Comparison of ENCODE assay signal across 8 mouse cellular contexts in genomic region chr2:30171997-30172382, GRCm38 (mm10). TPM values are rescaled to one million over a fixed set of nuclear protein-coding genes. Genes with fewer than 3 reads are reported as not detected.
DNase-seq lines count a peak whose midpoint lies in the region; ATAC-seq and TF ChIP-seq lines count a peak whose summit lies in the region.

No protein-coding gene starts in this region.

- H3K4me3 ChIP-seq in kidney, embryonic 16.5 days (ENCODE audit: low read length): peak overlapping the region; percentile 65
- H3K4me3 ChIP-seq in bone marrow macrophage, adult 2 months (ENCODE audit: insufficient read depth, low read length): peak overlapping the region; percentile 74
- H3K4me3 ChIP-seq in hindbrain, embryonic 14.5 days (replicated peaks; ENCODE audit: low read length): peak overlapping the region; percentile 63
- H3K4me3 ChIP-seq in midbrain, embryonic 14.5 days (replicated peaks; ENCODE audit: low read depth, low read length): peak overlapping the region; percentile 61

- DNase-seq in kidney, postnatal 4 days: no peak
- no peak for DNase-seq in hindbrain, embryonic 14.5 days (ENCODE audit: low spot score)
- peak; percentile 49 for DNase-seq in midbrain, embryonic 14.5 days
- no peak for DNase-seq in cerebellum, adult 8-10 months
- no peak for DNase-seq in gastrocnemius, postnatal 36 days
- no peak for DNase-seq in natural killer cell, adult 2 months (ENCODE audit: low spot score in 2 of 2)

- under 1% methylated on average over 19 of the region's 19 CpGs for WGBS in kidney, embryonic 16.5 days
- WGBS in hindbrain, embryonic 14.5 days: under 1% methylated on average over 19 of the region's 19 CpGs
- 2% methylated on average over 19 of the region's 19 CpGs for WGBS in midbrain, embryonic 14.5 days

- H3K36me3 ChIP-seq in kidney, embryonic 16.5 days (ENCODE audit: insufficient read depth, low read length): peaks cover 42% of the 10 kb centered on the region
- H3K36me3 ChIP-seq in hindbrain, embryonic 14.5 days (replicated peaks; ENCODE audit: control insufficient read depth, insufficient read depth): peaks cover 39% of the 10 kb centered on the region
- H3K36me3 ChIP-seq in midbrain, embryonic 14.5 days (ENCODE audit: control insufficient read depth, insufficient read depth, low read length): peaks cover 39% of the 10 kb centered on the region

- no peaks in the 10 kb centered on the region for H3K27me3 ChIP-seq in kidney, embryonic 16.5 days (ENCODE audit: insufficient read depth, low read length)
- no peaks in the 10 kb centered on the region for H3K27me3 ChIP-seq in hindbrain, embryonic 14.5 days (ENCODE audit: control insufficient read depth, insufficient read depth, low read length)
- no peaks in the 10 kb centered on the region for H3K27me3 ChIP-seq in midbrain, embryonic 14.5 days (ENCODE audit: control insufficient read depth, insufficient read depth, low read length)

- H3K4me1 ChIP-seq in kidney, embryonic 16.5 days (ENCODE audit: insufficient read depth, low read length): peaks cover 9% of the 10 kb centered on the region
- H3K4me1 ChIP-seq in bone marrow macrophage, adult 2 months (ENCODE audit: control insufficient read depth, insufficient read depth, low read length): peaks cover 5% of the 10 kb centered on the region
- peaks cover 13% of the 10 kb centered on the region for H3K4me1 ChIP-seq in hindbrain, embryonic 14.5 days (replicated peaks; ENCODE audit: control insufficient read depth, insufficient read depth, low read length)
- H3K4me1 ChIP-seq in midbrain, embryonic 14.5 days (ENCODE audit: control insufficient read depth, insufficient read depth, low read length): peaks cover 5% of the 10 kb centered on the region; the same call in 1 of the 2 replicates

- H3K27ac ChIP-seq in kidney, embryonic 16.5 days (ENCODE audit: low read length): peak overlapping the region; percentile 82
- peak overlapping the region; percentile 62 for H3K27ac ChIP-seq in bone marrow macrophage, adult 2 months (ENCODE audit: insufficient read depth, low read depth, low read length)
- peak overlapping the region; percentile 94 for H3K27ac ChIP-seq in hindbrain, embryonic 14.5 days
- H3K27ac ChIP-seq in midbrain, embryonic 14.5 days (replicated peaks; ENCODE audit: low read depth, low read length): peak overlapping the region; percentile 92

- H3K4me2 ChIP-seq in kidney, embryonic 16.5 days (replicated peaks; ENCODE audit: low read depth, low read length): peak overlapping the region; percentile 98
- peak overlapping the region; percentile 93 for H3K4me2 ChIP-seq in hindbrain, embryonic 14.5 days (replicated peaks)
- peak overlapping the region; percentile 94 for H3K4me2 ChIP-seq in midbrain, embryonic 14.5 days (ENCODE audit: low read length)

- peaks cover 8% of the 10 kb centered on the region; the same call in 1 of the 2 replicates for H3K9me3 ChIP-seq in kidney, embryonic 16.5 days (ENCODE audit: low read length)
- peaks cover under 1% of the 10 kb centered on the region; the same call in 1 of the 2 replicates for H3K9me3 ChIP-seq in hindbrain, embryonic 14.5 days (ENCODE audit: control insufficient read depth, low read length)
- H3K9me3 ChIP-seq in midbrain, embryonic 14.5 days (ENCODE audit: control insufficient read depth, low read length): no peaks in the 10 kb centered on the region

- TF ChIP-seq CTCF in bone marrow macrophage, adult 2 months (IDR thresholded peaks at IDR 0.05; ENCODE audit: low read depth, low read length): no peak

- H3K9ac ChIP-seq in kidney, embryonic 16.5 days (replicated peaks; ENCODE audit: low read length): peak overlapping the region; percentile 84
- peak overlapping the region; percentile 86 for H3K9ac ChIP-seq in hindbrain, embryonic 14.5 days
- peak overlapping the region; percentile 65 for H3K9ac ChIP-seq in midbrain, embryonic 14.5 days (replicated peaks; ENCODE audit: low read length)

- no peak for TF ChIP-seq POLR2A in bone marrow macrophage, adult 2 months (IDR thresholded peaks at IDR 0.05; ENCODE audit: borderline replicate concordance, low read depth, low read length)

- no peak for ATAC-seq in kidney, embryonic 16.5 days (ENCODE audit: low FRiP score, low TSS enrichment)
- peak; percentile 32 for ATAC-seq in hindbrain, embryonic 14.5 days (ENCODE audit: low FRiP score)
- peak; percentile 40 for ATAC-seq in midbrain, embryonic 14.5 days (ENCODE audit: low FRiP score, low TSS enrichment)

- intact Hi-C loops in gastrocnemius, postnatal 36 days (cut with DNase I): no loop called here

RNA-seq across cellular contexts. Expression of gene Endog, which starts 0.7 kb away (rescaled TPM):
- polyA plus RNA-seq in kidney, embryonic 16.5 days (2015; fragmentation: Nextera tagmentation; extraction: Ambion mirVana): 22.0 and 22.8 TPM in 2 replicates
- polyA plus RNA-seq in bone marrow macrophage, adult 2 months (2012; ENCODE audit: insufficient read depth, insufficient read length, missing spikeins): 5.4 and 6.4 TPM in 2 replicates
- polyA plus RNA-seq in hindbrain, embryonic 14.5 days (2014; fragmentation: Nextera tagmentation; extraction: Ambion mirVana): 29.8 and 31.0 TPM in 2 replicates
- polyA plus RNA-seq in midbrain, embryonic 14.5 days (2014; fragmentation: Nextera tagmentation; extraction: Ambion mirVana): 23.2 and 28.1 TPM in 2 replicates
- 10 to 100 TPM; 51.4 to 54.6 TPM for total RNA-seq in gastrocnemius, postnatal 36 days (2021)

RNA-seq across cellular contexts. Expression of gene Spout1, which starts 6.3 kb away (rescaled TPM):
- polyA plus RNA-seq in kidney, embryonic 16.5 days (2015; fragmentation: Nextera tagmentation; extraction: Ambion mirVana): 83.5 and 93.2 TPM in 2 replicates
- 12.5 and 12.9 TPM in 2 replicates for polyA plus RNA-seq in bone marrow macrophage, adult 2 months (2012; ENCODE audit: insufficient read depth, insufficient read length, missing spikeins)
- polyA plus RNA-seq in hindbrain, embryonic 14.5 days (2014; fragmentation: Nextera tagmentation; extraction: Ambion mirVana): 55.4 and 58.8 TPM in 2 replicates
- polyA plus RNA-seq in midbrain, embryonic 14.5 days (2014; fragmentation: Nextera tagmentation; extraction: Ambion mirVana): 52.8 and 54.8 TPM in 2 replicates
- total RNA-seq in gastrocnemius, postnatal 36 days (2021): 1 to 10 TPM; 4.5 to 4.8 TPM

RNA-seq across cellular contexts. Expression of gene Kyat1, which starts 33.7 kb away (rescaled TPM):
- polyA plus RNA-seq in kidney, embryonic 16.5 days (2015; fragmentation: Nextera tagmentation; extraction: Ambion mirVana): 12.0 and 13.4 TPM in 2 replicates
- polyA plus RNA-seq in bone marrow macrophage, adult 2 months (2012; ENCODE audit: insufficient read depth, insufficient read length, missing spikeins): 3.5 and 3.9 TPM in 2 replicates
- 13.9 and 16.0 TPM in 2 replicates for polyA plus RNA-seq in hindbrain, embryonic 14.5 days (2014; fragmentation: Nextera tagmentation; extraction: Ambion mirVana)
- 15.3 and 17.1 TPM in 2 replicates for polyA plus RNA-seq in midbrain, embryonic 14.5 days (2014; fragmentation: Nextera tagmentation; extraction: Ambion mirVana)
- total RNA-seq in gastrocnemius, postnatal 36 days (2021): 10 to 100 TPM; 26.8 to 29.5 TPM

RNA-seq across cellular contexts. Expression of gene Tbc1d13, which starts 38.4 kb away (rescaled TPM):
- 8.2 and 12.3 TPM in 2 replicates for polyA plus RNA-seq in kidney, embryonic 16.5 days (2015; fragmentation: Nextera tagmentation; extraction: Ambion mirVana)
- polyA plus RNA-seq in bone marrow macrophage, adult 2 months (2012; ENCODE audit: insufficient read depth, insufficient read length, missing spikeins): 95.7 and 107 TPM in 2 replicates
- 18.7 and 18.8 TPM in 2 replicates for polyA plus RNA-seq in hindbrain, embryonic 14.5 days (2014; fragmentation: Nextera tagmentation; extraction: Ambion mirVana)
- polyA plus RNA-seq in midbrain, embryonic 14.5 days (2014; fragmentation: Nextera tagmentation; extraction: Ambion mirVana): 17.7 and 20.4 TPM in 2 replicates
- total RNA-seq in gastrocnemius, postnatal 36 days (2021): 10 to 100 TPM; 11.4 to 12.2 TPM

RNA-seq across cellular contexts. Expression of gene Zer1, which starts 47.6 kb away (rescaled TPM):
- polyA plus RNA-seq in kidney, embryonic 16.5 days (2015; fragmentation: Nextera tagmentation; extraction: Ambion mirVana): 5.6 and 8.0 TPM in 2 replicates
- 22.8 and 26.8 TPM in 2 replicates for polyA plus RNA-seq in bone marrow macrophage, adult 2 months (2012; ENCODE audit: insufficient read depth, insufficient read length, missing spikeins)
- 13.2 and 16.0 TPM in 2 replicates for polyA plus RNA-seq in hindbrain, embryonic 14.5 days (2014; fragmentation: Nextera tagmentation; extraction: Ambion mirVana)
- 15.1 and 15.6 TPM in 2 replicates for polyA plus RNA-seq in midbrain, embryonic 14.5 days (2014; fragmentation: Nextera tagmentation; extraction: Ambion mirVana)
- total RNA-seq in gastrocnemius, postnatal 36 days (2021): 10 to 100 TPM; 19.9 to 21.7 TPM
